Mouse (Mus musculus) kidney, postnatal 0 days (tissue): ENCODE results near the gene Ppp1r12c. TPM values are rescaled to one million over a fixed set of nuclear protein-coding genes. Genes with fewer than 3 reads are reported as not detected.
"Not testable (repeated sequence)": the region's sequence is repeated elsewhere in the genome, so short reads cannot be mapped to it uniquely, and the experiment has no call there.

Source experiments
- ATAC-seq: fragments of 200-750 bp; cut with Nextera tagmentation; replicated peaks from 2 replicates; pipeline ENCODE4 v1.8.0; 2017; ENCODE audit warnings: low read depth, moderate number of reproducible peaks, moderate TSS enrichment, moderate library complexity; ENCODE audit not compliant: low FRiP score
- DNase-seq: peaks from one replicate; pipeline ENCODE4 v3.0.0-alpha.2; 2016; ENCODE audit warnings: low spot score
- H3K27ac ChIP-seq: fragments of 300-500 bp; sonication (generic); 2 replicates; pipeline ENCODE4 v1.5.1; 2014; ENCODE audit warnings: mild to moderate bottlenecking
- H3K27me3 ChIP-seq: fragments of 300-500 bp; sonication (generic); 2 replicates; pipeline ENCODE4 v1.6.1; 2014; ENCODE audit warnings: low read length, mixed read lengths; ENCODE audit not compliant: insufficient read depth
- H3K36me3 ChIP-seq: fragments of 300-500 bp; sonication (generic); 2 replicates; pipeline ENCODE4 v1.6.1; 2014; ENCODE audit warnings: low read length, mixed read lengths; ENCODE audit not compliant: insufficient read depth
- H3K4me1 ChIP-seq: fragments of 300-500 bp; sonication (generic); replicated peaks from 2 replicates; pipeline ENCODE4 v1.6.1; 2014; ENCODE audit warnings: antibody characterized with exemption, low read length, mixed read lengths; ENCODE audit not compliant: insufficient read depth
- H3K4me2 ChIP-seq: fragments of 300-500 bp; sonication (generic); 2 replicates; pipeline ENCODE4 v1.6.1; 2014; ENCODE audit warnings: mild to moderate bottlenecking, low read length, moderate library complexity, mixed read lengths
- H3K4me3 ChIP-seq: fragments of 300-500 bp; sonication (generic); replicated peaks from 2 replicates; pipeline ENCODE4 v1.5.1; 2014; ENCODE audit warnings: low read depth, low read length
- H3K9ac ChIP-seq: fragments of 300-500 bp; sonication (generic); 2 replicates; pipeline ENCODE4 v1.6.1; 2014; ENCODE audit warnings: low read depth, low read length
- H3K9me3 ChIP-seq: fragments of 300-500 bp; sonication (generic); replicated peaks from 2 replicates; pipeline ENCODE4 v1.6.1; 2016; ENCODE audit warnings: low read length, inconsistent platforms, mixed read lengths
- CTCF ChIP-seq: IDR thresholded peaks from 2 replicates; pipeline ENCODE4 v1.5.1; 2016; ENCODE audit warnings: antibody characterized with exemption, low read depth, mild to moderate bottlenecking, moderate library complexity
- WGBS: fragments of 180-500 bp; shearing (Covaris S2); extraction: QIAGEN DNeasy Blood & Tissue Kit; methylation state at CpG from one replicate; pipeline ENCODE4 v1.1.7; 2014; 5-methylcytosine and 5-hydroxymethylcytosine counted together
- polyA plus RNA-seq: library from polyadenylated mRNA; unstranded; fragments of >200 nt; fragmentation: Nextera tagmentation; extraction: Ambion mirVana; gene quantifications from 2 replicates; pipeline ENCODE4 v1.2.1, GENCODE M21; 2015

The Ppp1r12c gene
- polyA plus RNA-seq, 1 experiment from 2014 or later = 33.8 TPM

- Histone ChIP-seq H3K4me3 (peak overlapping the region; percentile 8; the same call in 1 of the 2 replicates), H3K9me3 (no peaks in the 10 kb centered on the region), H3K27me3 (no peaks in the 10 kb centered on the region), H3K36me3 (no peaks in the 10 kb centered on the region), H3K4me1 (peaks cover 3% of the 10 kb centered on the region; the same call in 1 of the 2 replicates), H3K4me2 (peak overlapping the region; percentile 49), H3K9ac (peak overlapping the region; percentile 46; the same call in 1 of the 2 replicates), H3K27ac (no peak overlapping the region)
- peak; percentile 95 for DNase-seq
- ATAC-seq = peak; percentile 82
- peak; percentile 80 for TF ChIP-seq CTCF
- WGBS = 30% methylated on average over 40 of the region's 40 CpGs
Observed at GRCm38 (mm10) chr7:4526341-4527301, 25.1 kb upstream of the Ppp1r12c start.

DNA sequence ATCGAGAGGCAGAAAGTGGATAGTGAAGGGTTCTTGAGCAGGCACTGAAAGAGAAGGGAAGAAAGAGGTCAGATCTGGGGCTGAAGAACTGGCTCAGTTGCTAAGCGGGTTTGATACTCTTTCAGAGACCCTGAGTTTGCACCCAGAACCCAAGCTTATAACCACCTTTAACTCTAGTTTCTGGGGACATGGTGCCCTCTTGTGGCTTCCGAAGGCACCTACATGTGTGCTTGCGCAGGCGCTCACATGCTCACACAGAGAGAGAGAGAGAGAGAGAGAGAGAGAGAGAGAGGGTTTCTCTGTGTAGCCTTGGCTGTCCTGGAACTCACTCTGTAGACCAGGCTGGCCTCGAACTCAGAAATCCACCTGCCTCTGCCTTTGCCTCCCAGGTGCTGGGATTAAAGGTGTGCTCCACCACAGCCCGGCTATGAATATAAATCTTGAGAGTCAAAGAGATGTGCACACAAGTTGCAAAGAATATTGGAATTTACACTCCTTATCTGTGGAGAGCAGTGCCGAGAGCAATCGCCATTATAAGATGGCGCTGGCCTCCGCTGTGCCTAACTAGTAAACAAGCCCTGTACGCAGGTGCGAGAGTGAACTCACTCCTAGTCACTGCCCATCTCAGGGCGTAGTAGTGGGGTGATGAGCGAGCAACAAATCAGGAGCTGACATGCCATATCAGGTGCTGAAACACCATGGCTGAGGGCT, 22.9 kb upstream of the Ppp1r12c start, which contains the start of gene Tnni3:
Gene Tnni3 (minus strand): TSS at position 18 of the 711 bp plus-strand sequence.
- not testable (repeated sequence) for H3K4me2 ChIP-seq, H3K27ac ChIP-seq, H3K9me3 ChIP-seq, H3K9ac ChIP-seq, H3K4me1 ChIP-seq, H3K4me3 ChIP-seq, H3K27me3 ChIP-seq, ATAC-seq, H3K36me3 ChIP-seq
- peak; percentile 82 for DNase-seq
- 66% methylated on average over 15 of the region's 15 CpGs for WGBS
- TF ChIP-seq CTCF = peak; percentile 79

DNA sequence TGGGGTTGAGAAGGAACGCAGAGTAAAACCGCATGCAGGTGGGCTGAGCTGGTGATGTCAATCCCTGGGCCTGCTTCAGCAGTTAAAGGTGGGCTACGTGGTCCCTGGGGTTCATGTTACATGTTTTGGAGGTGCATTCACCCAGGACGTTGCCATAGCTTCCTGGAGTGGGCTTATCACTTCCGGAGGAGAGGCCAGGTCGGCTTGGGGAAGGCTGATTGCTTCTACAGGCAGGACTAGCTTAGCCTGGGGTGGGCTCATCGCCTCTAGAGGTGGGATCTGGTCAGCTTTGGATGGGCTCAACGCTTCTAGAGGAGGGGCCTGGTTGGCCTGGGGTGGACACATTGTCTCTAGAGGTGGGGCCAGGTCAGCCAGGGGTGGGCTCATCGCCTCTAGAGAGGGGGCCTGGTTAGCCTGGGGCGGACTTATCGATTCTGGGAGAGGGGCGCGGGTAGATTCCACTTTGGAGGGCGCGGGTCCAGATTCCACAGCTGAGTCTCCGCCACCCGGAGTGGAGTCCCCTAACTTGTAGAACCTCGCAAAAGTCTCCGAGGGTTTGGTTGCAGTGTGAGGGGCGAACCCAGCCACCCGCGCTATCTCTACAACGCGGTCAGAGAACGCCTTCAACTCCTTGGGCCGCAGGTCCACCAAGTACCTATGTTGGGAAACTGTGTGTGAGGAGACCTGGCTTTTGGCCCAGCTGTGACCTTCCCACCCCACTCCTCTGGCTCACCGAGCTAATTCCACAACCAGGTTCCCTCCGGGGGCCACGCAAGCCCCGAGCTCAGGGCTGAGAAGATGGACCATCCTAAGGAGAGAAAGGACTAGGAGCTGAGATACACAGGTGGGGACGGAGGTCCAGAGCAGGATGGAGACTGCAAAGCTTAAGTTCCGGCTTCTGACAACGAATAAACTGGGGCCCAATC, 22.0 kb upstream of the Ppp1r12c start:
- DNase-seq (no peak), ATAC-seq (no peak)
- Histone ChIP-seq H3K9ac (no peak overlapping the region), H3K27me3 (no peaks in the 10 kb centered on the region), H3K27ac (no peak overlapping the region), H3K9me3 (no peaks in the 10 kb centered on the region), H3K4me3 (no peak overlapping the region), H3K4me1 (peaks cover 9% of the 10 kb centered on the region; the same call in 1 of the 2 replicates), H3K4me2 (no peak overlapping the region), H3K36me3 (no peaks in the 10 kb centered on the region)
- 87% methylated on average over 33 of the region's 33 CpGs for WGBS
- TF ChIP-seq CTCF = no peak

DNA sequence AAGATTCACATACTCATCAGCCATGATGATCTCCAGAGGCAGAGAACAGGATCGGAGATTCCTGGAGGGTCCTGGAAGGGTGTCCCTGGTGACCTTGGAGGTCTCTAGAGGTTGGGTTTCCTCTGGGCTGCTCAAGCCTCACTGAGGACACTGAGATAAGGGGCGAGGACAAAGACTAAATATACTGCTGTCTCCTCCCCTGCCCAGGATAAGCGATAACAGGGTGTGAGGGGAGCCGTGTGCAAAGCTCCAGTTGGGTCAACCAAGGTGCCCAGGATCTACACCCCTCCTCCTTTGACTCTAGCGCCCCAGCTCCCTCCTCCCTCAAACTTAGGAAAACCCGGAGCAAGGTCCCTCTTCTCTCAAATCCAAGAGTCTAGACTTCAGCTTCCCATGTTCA, 20.8 kb upstream of the Ppp1r12c start:
- TF ChIP-seq CTCF = no peak
- Histone ChIP-seq H3K9ac (no peak overlapping the region), H3K4me1 (peaks cover 9% of the 10 kb centered on the region; the same call in 1 of the 2 replicates), H3K36me3 (no peaks in the 10 kb centered on the region), H3K9me3 (no peaks in the 10 kb centered on the region), H3K4me3 (no peak overlapping the region), H3K27ac (no peak overlapping the region), H3K4me2 (no peak overlapping the region), H3K27me3 (no peaks in the 10 kb centered on the region)
- DNase-seq (no peak), ATAC-seq (no peak)
- 72% methylated on average over 6 of the region's 6 CpGs for whole genome bisulfite sequencing

- no peak for DNase-seq
Observed at GRCm38 (mm10) chr7:4521231-4522003, 19.9 kb upstream of the Ppp1r12c start.

More at GRCm38 (mm10) chr7:4521231-4522003, 19.9 kb upstream of the Ppp1r12c start:
- H3K4me3 ChIP-seq = peak overlapping the region; percentile 8; the same call in 1 of the 2 replicates
- ATAC-seq = no peak
- H3K9ac ChIP-seq = 0 out of 2 replicates have a peak overlapping the region, but pooled peaks have one; percentile 35
- 33% methylated on average over 32 of the region's 32 CpGs for WGBS
- no peak overlapping the region for H3K27ac ChIP-seq
- H3K9me3 ChIP-seq = no peaks in the 10 kb centered on the region
- H3K4me1 ChIP-seq = peaks cover 8% of the 10 kb centered on the region; the same call in 1 of the 2 replicates
- no peaks in the 10 kb centered on the region for H3K27me3 ChIP-seq
- H3K4me2 ChIP-seq = peak overlapping the region; percentile 52
- TF ChIP-seq CTCF = peak; percentile 24; the same call in 1 of the 2 replicates
- no peaks in the 10 kb centered on the region for H3K36me3 ChIP-seq
